Mouse (Mus musculus) MEL (cell line): Measurements from ENCODE around the gene Slc39a7.
"Not testable (repeated sequence)": the region's sequence is repeated elsewhere in the genome, so short reads cannot be mapped to it uniquely, and the experiment has no call there.

ENCODE experiments used
- BHLHE40 ChIP-seq: IDR thresholded peaks from 2 replicates; pipeline ENCODE4 v1.6.1; 2012; ENCODE audit warnings: low read depth, mild to moderate bottlenecking, inconsistent platforms, low read length, improper control_type of control experiment, borderline replicate concordance
- CTCF ChIP-seq, 3 experiments: IDR thresholded peaks in 2 of 3; conservative IDR thresholded peaks in 1 of 3; 2 replicates each; pipeline ENCODE4 v1.5.1; 2011 to 2012; ENCODE audit warnings: low read length in 3 of 3, low read depth in 2 of 3, mild to moderate bottlenecking in 2 of 3, improper control_type of control experiment in 1 of 3, inconsistent platforms in 1 of 3, mixed read lengths in 1 of 3, moderate library complexity in 1 of 3; ENCODE audit not compliant: control insufficient read depth in 1 of 3, insufficient read depth in 1 of 3, poor library complexity in 1 of 3, severe bottlenecking in 1 of 3
- EP300 ChIP-seq, 2 experiments: IDR thresholded peaks; 2 replicates each; pipeline ENCODE4 v1.6.1; 2011; ENCODE audit warnings: improper control_type of control experiment in 2 of 2, low read length in 2 of 2, low read depth in 1 of 2, mild to moderate bottlenecking in 1 of 2
- GABPA ChIP-seq: IDR thresholded peaks from 2 replicates; pipeline ENCODE4 v1.6.1; 2012; ENCODE audit warnings: low read depth, mild to moderate bottlenecking, inconsistent platforms, low read length, improper control_type of control experiment, moderate library complexity
- JUND ChIP-seq: IDR thresholded peaks from 2 replicates; pipeline ENCODE4 v1.6.1; 2011; ENCODE audit warnings: low read depth, mild to moderate bottlenecking, improper control_type of control experiment, low read length
- KAT2A ChIP-seq: conservative IDR thresholded peaks from 2 replicates; pipeline ENCODE4 v1.6.1; 2012; ENCODE audit warnings: low read depth, low read length, improper control_type of control experiment, inconsistent platforms
- MAX ChIP-seq: IDR thresholded peaks from 2 replicates; pipeline ENCODE4 v1.6.1; 2011; ENCODE audit warnings: low read length, improper control_type of control experiment
- POLR2A ChIP-seq, 2 experiments: IDR thresholded peaks; 2 replicates each; pipeline ENCODE4 v1.6.1; 2011 to 2012; ENCODE audit warnings: low read length in 2 of 2, mild to moderate bottlenecking in 2 of 2, control low read depth in 1 of 2, improper control_type of control experiment in 1 of 2, low read depth in 1 of 2, moderate library complexity in 1 of 2; ENCODE audit not compliant: control insufficient read depth in 1 of 2, insufficient read depth in 1 of 2, poor library complexity in 1 of 2
- POLR2AphosphoS2 ChIP-seq: IDR thresholded peaks from 2 replicates; pipeline ENCODE4 v1.6.1; 2011; ENCODE audit warnings: low read length, improper control_type of control experiment
- SMC3 ChIP-seq: IDR thresholded peaks from 2 replicates; pipeline ENCODE4 v1.6.1; 2011; ENCODE audit warnings: low read depth, low read length, improper control_type of control experiment
- USF1 ChIP-seq: IDR thresholded peaks from 2 replicates; pipeline ENCODE4 v1.6.1; 2014; ENCODE audit warnings: low read depth, mild to moderate bottlenecking, inconsistent platforms, low read length, improper control_type of control experiment, moderate library complexity

DNA sequence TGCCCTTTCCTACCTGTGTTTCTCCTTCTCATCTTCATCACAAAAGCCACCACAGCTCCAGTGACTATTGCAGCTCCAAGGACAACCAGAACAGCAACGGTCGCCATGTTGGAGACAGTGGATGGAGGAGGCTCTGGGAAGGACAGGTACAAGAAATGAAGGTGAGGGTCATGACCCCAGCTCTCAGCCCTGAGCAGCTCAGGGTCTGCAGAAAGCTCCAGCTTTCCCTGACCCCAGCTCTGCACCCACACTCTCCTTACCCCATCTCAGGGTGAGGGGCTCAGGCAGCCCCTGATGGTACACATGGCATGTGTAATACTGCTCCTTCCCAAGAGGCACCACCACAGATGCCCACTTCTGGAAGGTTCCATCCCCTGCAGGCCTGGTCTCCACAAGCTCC, 34.5 kb downstream of the Slc39a7 start:
- not testable (repeated sequence) for TF ChIP-seq CTCF (IDR thresholded peaks at IDR 0.05 in 2 of 3, conservative IDR thresholded peaks at IDR 0.05 in 1 of 3; ENCODE audit: control insufficient read depth in 1 of 3, insufficient read depth in 1 of 3, low read depth in 2 of 3, low read length in 3 of 3, poor library complexity in 1 of 3, severe bottlenecking in 1 of 3); GABPA; POLR2A (IDR thresholded peaks at IDR 0.05; ENCODE audit: control insufficient read depth in 1 of 2, insufficient read depth in 1 of 2, low read depth in 1 of 2, low read length in 2 of 2, poor library complexity in 1 of 2); KAT2A; EP300 (IDR thresholded peaks at IDR 0.05; ENCODE audit: low read depth in 1 of 2, low read length in 2 of 2); SMC3; JUND; BHLHE40; MAX; USF1; POLR2AphosphoS2
